Mouse (Mus musculus): ENCODE measurements around the gene Cmss1.

GRCm38 (mm10) chr16:57514371-57514770, 92.3 kb downstream of the Cmss1 start:
- TF ChIP-seq CTCF (IDR thresholded peaks at IDR 0.05; ENCODE audit: extremely low read depth, insufficient read depth, insufficient read length, insufficient replicate concordance) (no peak), POLR2A (IDR thresholded peaks at IDR 0.05; ENCODE audit: low read depth, low read length) (no peak)
